Mouse (Mus musculus) gastrocnemius, postnatal 4 days (tissue): ENCODE results near the gene Mmd2. TPM values are rescaled to one million over a fixed set of nuclear protein-coding genes. Genes with fewer than 3 reads are reported as not detected.

Source experiments
- DNase-seq, 2 experiments: peaks; one replicate each; pipeline ENCODE4 v3.0.0; 2021 to 2022; ENCODE audit warnings: low spot score in 2 of 2, mixed read lengths in 2 of 2
- long read RNA-seq, 2 experiments: library from polyadenylated mRNA; stranded (forward); transcript quantifications; one replicate each; pipeline ENCODE4 v2.0.0; 2021
- total RNA-seq, 2 experiments: library from RNA; stranded (reverse); gene quantifications; 2 replicates each; pipeline ENCODE4 v1.2.3; 2021

Mmd2 gene
- total RNA-seq: under 1 TPM; 0.27 to 0.39 TPM
- long read RNA-seq, experiment 1: 0 reads
- long read RNA-seq, experiment 2, partial matches to known transcripts: 0 of 1 reads
- long read RNA-seq, experiment 2, other reads (novel, unspliced or antisense): 1 of 1 reads

- DNase-seq: peak in 1 of 2 experiments; percentile 13
Observed at GRCm38 (mm10) chr5:142608259-142608988, at the start of gene Mmd2. Mmd2 (minus strand) TSS chr5:142608800.

DNA sequence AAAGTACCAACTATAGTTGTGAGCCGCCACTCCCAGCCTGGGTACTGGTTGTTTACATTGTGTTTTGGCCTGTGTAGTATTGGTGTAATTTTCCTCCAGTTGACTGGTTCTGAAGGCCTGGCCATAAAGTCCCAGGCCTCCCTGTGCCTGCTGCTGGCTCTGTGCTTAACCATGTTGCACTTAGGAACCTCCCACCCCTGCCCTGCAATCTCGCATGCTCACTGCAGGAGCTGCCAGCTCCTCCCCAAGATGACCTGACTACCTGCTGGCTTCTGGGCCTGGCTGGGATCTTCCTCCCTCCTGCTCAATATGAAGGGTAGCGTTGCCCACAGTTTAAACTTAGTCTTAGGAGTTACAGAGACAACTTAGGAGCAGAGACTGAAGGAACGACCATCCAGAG lies 43.7 kb upstream of the Mmd2 start:
- DNase-seq: no peak

GRCm38 (mm10) chr5:142650794-142651497 lies 42.3 kb upstream of the Mmd2 start:
- no peak for DNase-seq

DNA sequence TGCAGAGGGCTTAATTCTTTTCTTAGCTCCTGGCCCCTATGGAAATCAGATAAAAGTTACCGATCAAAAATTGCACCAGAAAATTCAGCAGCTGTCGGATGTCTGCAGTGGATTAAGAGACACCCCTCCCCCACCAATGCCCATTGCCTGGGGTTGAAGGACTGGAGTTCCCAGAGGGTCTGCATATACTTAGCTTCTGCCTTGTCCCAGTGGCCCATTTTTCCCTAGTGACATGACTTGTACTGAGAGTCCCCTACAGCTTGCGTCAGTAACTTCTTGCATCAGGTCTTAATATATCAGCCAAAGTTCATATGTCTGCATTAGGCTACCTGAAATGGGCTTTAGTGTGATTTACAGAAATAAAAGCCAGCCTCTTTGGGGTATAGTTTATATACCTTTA lies 41.8 kb upstream of the Mmd2 start:
- no peak for DNase-seq

DNA sequence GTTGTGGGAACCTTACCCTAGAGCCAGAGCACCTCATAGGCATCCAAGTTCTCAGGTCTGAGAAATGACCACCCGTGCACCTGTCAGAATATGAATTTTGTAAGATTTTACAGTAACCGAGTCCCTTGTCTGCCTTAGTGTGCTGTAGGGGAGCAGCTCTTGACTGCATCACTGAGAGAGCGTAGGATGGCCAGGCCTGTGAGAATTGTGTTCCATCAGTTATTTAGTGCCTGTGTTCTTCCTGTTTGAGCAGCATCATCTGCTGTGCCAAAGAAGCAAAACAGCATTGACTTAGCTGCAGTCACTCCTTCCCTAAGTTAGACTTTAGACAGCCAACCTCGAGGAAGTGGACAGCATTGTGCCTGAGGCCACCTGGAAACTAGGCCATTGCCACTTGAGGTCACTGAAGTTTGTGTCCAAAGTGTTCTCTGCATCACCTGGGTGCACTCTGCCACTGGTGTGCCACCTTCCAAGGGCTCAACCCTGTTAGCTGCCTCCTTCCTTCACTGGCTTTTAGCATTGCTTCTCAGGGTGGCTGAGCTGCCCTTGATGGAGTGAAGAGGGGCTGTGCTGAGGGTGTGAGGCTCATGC lies 41.0 kb upstream of the Mmd2 start:
- no peak for DNase-seq

- DNase-seq: no peak
Observed at GRCm38 (mm10) chr5:142648162-142648561, 39.6 kb upstream of the Mmd2 start.

DNA sequence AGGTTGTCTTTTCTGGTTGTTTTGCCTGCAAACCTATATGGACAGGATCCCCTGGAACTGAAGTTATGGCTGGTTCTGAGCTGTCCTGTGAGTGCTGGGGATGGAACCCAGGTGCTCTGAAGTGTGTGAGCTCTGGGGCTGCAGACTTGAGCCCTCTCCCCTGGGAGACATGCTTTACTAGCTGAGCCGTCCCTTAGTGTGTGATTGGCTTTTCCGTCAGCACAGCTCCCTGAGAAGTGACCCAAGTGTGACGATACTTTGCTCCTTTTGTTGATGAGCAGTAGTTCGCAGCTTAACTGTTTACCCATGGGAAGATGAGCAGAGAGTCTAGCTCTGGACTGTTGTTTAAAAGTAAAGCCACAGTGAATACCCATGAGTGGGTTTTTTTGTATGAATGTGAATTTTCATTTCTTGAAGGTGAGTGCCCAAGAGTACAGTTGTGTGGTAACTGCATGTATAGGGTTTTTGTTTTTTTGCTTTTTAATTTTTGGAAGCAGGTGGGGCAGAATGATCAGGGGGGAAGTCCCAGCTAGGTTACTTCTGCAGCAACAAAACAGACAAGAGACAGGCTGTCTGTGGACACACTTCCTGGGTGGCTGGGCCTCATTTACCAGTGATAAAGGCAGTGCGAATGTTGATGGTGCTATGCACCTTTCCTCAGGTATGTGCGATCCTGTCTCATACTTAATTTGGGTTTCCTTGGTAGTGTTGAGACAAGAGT lies 32.9 kb upstream of the Mmd2 start:
- DNase-seq: no peak

DNA sequence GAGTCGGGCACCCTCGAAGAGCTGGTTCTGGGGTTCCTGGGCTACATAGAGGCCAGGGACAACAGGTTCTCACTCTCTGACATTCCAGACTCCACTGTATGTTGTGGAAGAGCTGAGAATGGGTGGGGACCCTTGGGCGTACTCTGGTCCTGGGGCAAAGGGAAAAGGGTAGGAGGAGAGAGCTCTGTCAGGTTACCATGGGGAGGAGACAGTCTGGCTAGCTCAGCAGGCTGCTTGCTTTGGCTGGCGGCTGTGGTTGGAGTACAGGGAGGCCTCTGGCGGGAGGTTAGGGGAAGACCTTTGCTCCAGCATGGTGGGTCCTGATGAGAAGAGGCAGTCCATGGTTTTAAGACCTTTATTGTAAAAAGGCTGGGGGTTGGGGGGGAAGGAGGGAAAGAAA lies 31.5 kb upstream of the Mmd2 start:
- DNase-seq: no peak

DNA sequence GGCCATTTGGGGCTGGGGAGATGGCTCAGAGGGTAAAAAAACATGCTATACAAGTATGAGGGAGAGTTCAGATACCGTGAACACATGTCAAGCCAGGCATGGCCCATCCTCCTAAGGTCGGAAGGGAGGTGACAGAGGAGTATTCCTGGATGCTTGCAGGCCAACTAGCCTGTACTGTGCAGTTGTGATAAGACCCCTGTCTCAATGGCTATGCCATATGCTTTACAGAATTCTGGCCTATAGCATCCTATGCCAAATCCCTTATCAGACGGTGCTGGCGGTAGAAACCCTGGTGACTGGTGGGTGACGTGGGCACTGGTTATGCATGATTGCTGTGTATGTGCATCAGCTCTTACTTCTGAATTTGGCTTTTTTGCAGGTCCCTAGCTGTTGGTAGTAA lies 29.2 kb upstream of the Mmd2 start:
- DNase-seq: no peak

- no peak for DNase-seq
Observed at GRCm38 (mm10) chr5:142630224-142630623, 21.6 kb upstream of the Mmd2 start.

DNA sequence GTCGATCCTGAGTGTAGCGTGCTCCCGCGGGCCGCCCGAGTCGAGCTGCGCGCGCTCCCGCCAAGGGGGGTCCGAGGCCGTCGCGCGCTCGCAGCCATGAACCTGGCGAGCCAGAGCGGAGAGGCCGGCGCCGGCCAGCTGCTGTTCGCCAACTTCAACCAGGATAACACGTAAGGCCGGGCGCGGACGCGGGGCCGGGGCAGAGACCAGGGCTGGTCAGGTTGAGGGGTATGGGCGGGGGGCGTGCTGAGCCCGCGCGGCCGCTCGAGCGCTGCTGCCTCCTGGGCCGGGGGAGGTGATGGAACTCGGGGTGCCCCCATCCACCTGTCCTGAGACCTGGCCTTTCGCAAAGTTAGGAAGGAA lies 21.0 kb upstream of the Mmd2 start:
- no peak for DNase-seq

DNA sequence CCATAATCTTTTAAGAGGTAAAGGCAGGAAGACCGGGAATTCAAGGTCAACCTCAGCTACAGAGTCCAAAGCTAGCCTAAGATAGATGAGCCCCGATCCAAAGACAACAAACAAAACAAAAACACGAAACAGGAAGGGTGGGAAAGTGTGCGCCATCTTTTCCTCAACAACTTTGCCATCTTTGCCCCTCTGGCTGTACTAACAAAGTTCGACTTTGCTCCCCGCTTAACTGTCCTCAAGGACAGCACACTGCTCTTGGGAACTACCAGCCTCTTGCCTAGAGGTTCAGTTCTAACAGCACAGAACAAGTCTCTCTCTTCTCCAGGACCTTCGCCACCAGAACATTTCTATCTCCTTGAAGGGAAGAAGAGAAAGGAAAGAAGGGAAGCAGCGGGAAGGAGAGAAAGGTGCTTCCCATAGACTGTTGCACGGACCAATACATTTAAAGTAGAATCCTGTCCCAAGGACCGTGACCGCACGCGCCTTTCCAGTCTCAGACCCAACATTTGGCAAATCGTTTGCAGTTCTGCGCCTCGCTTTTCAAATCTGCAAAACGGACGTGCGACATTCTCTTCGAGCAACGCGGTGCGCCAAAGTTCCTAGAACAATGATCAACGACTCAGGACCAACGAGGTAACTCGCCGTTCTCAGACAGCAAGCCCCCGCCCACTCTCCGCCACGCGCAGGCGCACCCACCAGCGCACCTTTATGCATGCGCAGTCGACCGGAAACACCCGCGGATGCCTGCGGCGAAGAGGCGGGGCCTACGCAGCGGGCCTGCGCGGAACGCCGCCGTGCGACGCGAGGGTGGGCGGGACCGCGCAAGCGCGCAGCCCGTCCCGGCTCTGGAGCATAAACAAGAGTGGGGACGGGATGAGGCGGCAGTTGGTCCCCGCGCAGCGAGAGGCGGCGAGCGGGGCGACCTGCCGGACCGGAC lies 20.4 kb upstream of the Mmd2 start:
- peak; percentile 87 to 94 for DNase-seq

DNA sequence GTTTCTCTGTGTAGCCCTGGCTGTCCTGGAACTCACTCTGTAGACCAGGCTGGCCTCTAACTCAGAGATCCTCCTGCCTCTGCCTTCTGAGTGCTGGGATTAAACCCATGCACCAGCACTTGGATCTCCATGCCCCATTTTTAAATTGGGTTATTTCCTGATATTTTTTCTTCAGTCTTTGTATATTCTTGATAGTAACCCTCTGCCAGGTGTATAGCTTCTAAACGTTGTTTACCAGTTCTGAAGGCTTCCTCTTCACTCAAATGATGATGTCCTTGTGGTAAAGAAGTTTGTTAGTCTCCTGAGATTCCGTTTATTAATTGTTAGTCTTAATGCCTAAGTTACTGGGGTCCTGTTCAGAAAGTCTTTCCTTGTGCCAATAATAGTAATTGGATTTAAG lies 18.8 kb upstream of the Mmd2 start, which contains the start of gene Wipi2:
Gene Wipi2 (plus strand): TSS at position 301 of the 400 bp plus-strand sequence.
- DNase-seq: no peak

DNA sequence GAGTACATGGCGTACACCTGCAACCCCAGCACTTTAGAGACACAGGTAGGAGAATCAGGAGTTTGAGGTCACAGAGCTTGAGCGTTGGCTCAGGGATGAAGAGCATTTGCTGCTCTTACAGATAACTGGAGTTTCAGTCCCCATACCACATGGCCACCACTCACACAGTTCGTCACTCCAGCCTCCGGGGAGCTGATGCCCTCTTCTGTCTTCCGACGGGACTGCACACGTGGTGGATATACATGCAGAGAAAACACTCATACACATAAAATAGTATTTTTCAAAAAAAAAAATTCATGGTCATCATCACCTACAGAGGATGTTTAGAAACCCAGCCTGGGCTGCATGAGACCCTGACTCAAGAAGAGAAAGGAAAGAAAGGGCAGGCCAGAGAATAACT lies 14.5 kb upstream of the Mmd2 start:
- DNase-seq: no peak

- DNase-seq: no peak
Observed at GRCm38 (mm10) chr5:142622134-142622533, 13.5 kb upstream of the Mmd2 start.

GRCm38 (mm10) chr5:142621421-142621820 lies 12.8 kb upstream of the Mmd2 start:
- DNase-seq: no peak

DNA sequence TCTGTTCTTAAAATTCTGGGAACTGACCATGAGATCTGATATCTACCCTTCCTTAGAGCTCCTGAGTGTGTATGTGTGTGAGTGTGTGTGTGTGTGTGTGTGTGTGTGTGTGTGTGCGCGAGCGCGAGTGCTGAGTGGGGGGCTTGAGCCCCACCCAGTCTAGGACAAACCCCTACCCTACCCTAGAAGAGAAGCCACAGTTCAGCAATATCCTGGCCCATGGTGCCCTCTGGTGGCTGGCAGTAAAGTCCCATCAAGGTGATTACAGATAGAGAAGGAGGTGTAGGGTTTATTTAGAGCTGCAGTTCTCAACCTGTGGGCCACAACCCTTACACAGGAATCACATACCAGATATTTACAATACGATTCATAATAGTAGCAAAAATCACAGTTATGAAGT lies 11.3 kb upstream of the Mmd2 start:
- no peak for DNase-seq

- no peak for DNase-seq
Observed at GRCm38 (mm10) chr5:142616326-142616725, 7.7 kb upstream of the Mmd2 start.

DNA sequence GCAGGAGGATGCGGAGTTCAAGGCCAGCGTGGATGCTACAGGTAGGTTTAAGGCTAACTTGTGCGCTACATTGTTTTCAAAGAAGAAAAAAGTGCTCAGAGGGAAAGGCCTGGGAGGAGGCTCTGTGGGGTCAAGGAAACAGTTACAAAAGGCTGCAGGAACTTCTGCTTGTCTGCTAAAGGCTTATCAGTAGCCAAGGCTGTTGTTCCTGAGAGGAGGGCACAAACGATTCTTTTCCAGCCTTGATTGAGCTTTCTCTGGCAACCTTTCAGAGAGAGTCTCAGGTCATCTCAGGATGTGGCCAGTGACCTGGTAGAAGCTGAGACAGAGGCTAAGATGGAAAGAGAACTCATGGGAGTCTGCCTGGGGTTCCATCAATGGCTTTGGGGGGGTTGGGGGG lies 7.0 kb upstream of the Mmd2 start:
- DNase-seq: no peak

- no peak for DNase-seq
Observed at GRCm38 (mm10) chr5:142614513-142614912, 5.9 kb upstream of the Mmd2 start.
